ENCODE assay signal across 15 mouse cellular contexts in the genomic region with DNA sequence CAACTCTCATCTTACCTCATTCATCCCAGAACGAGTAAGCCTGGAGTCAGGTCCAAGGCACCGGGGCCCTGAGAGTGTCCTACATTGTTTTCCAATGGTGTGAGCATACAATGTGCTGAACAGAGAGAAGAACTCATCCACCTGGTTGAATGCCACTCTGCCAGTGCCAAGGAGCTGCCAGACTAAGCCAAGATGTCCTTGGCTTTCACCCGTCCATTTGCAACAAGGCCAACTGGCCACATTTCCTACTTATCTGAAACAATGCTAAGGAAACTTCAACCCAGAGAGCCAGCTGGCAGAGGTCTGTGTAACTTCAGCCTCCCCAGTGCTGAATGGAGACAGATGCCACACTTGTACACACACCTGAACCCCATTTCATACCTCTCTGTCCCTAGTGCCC.
DNase-seq lines count a peak whose midpoint lies in the region; ATAC-seq and TF ChIP-seq lines count a peak whose summit lies in the region.
"Had no signal": no experiment of that assay in that cellular context is flagged by ENCODE, and none has a peak within 500 bp of the region (broad histone marks: within the 10 kb centered on the region; RNA-seq: fewer than 3 reads in every experiment).

No protein-coding gene starts in this region.

- DNase-seq in hindbrain, postnatal 0 days (ENCODE audit: low spot score): peak; percentile 6
- DNase-seq in brain, adult 2 months (ENCODE audit: low read depth, low spot score): peak; percentile 36
- peak; percentile 53 for DNase-seq in cerebellum, adult 9-10 months
- DNase-seq in heart, postnatal 36 days: peak; percentile 26 to 41
- DNase-seq in thymus, postnatal 14 days: no peak
- DNase-seq: embryo, embryonic 11 days; kidney, postnatal 14 days; liver, postnatal 0 days; thymus, postnatal 4 days had no signal

- no peak overlapping the region for H3K9ac ChIP-seq in hindbrain, postnatal 0 days (replicated peaks; ENCODE audit: low read length)
- H3K9ac ChIP-seq in hindbrain, embryonic 12.5 days: no peak overlapping the region
- H3K9ac ChIP-seq in forebrain, embryonic 13.5 days: no peak overlapping the region
- H3K9ac ChIP-seq: intestine, embryonic 15.5 days; limb, embryonic 13.5 days; liver, postnatal 0 days had no signal

- TF ChIP-seq CTCF in hindbrain, postnatal 0 days (IDR thresholded peaks at IDR 0.05; ENCODE audit: low read depth): no peak

- no peak overlapping the region for H3K4me3 ChIP-seq in hindbrain, postnatal 0 days (ENCODE audit: low read length)
- H3K4me3 ChIP-seq in hindbrain, embryonic 12.5 days: no peak overlapping the region
- H3K4me3 ChIP-seq in forebrain, embryonic 13.5 days: no peak overlapping the region
- H3K4me3 ChIP-seq: erythroblast, embryonic 14.5 days; intestine, embryonic 15.5 days; limb, embryonic 13.5 days had no signal

- no peaks in the 10 kb centered on the region for H3K36me3 ChIP-seq in hindbrain, postnatal 0 days (ENCODE audit: insufficient read depth, low read length)
- H3K36me3 ChIP-seq in hindbrain, embryonic 12.5 days: no peaks in the 10 kb centered on the region
- no peaks in the 10 kb centered on the region for H3K36me3 ChIP-seq in forebrain, embryonic 13.5 days (ENCODE audit: poor library complexity, severe bottlenecking)
- H3K36me3 ChIP-seq: intestine, embryonic 15.5 days; limb, embryonic 13.5 days had no signal

- no peak overlapping the region for H3K4me2 ChIP-seq in hindbrain, postnatal 0 days (ENCODE audit: low read depth, low read length)
- H3K4me2 ChIP-seq in hindbrain, embryonic 12.5 days (replicated peaks): no peak overlapping the region
- no peak overlapping the region for H3K4me2 ChIP-seq in forebrain, embryonic 13.5 days
- H3K4me2 ChIP-seq: intestine, embryonic 15.5 days; limb, embryonic 13.5 days had no signal

- no peak overlapping the region for H3K27ac ChIP-seq in hindbrain, postnatal 0 days
- H3K27ac ChIP-seq in hindbrain, embryonic 12.5 days: no peak overlapping the region
- no peak overlapping the region for H3K27ac ChIP-seq in forebrain, embryonic 13.5 days
- H3K27ac ChIP-seq: intestine, embryonic 15.5 days; limb, embryonic 13.5 days had no signal

- H3K9me3 ChIP-seq in hindbrain, postnatal 0 days (ENCODE audit: low read length): no peaks in the 10 kb centered on the region
- no peaks in the 10 kb centered on the region for H3K9me3 ChIP-seq in hindbrain, embryonic 12.5 days (replicated peaks)
- H3K9me3 ChIP-seq in forebrain, embryonic 13.5 days (replicated peaks): no peaks in the 10 kb centered on the region
- H3K9me3 ChIP-seq: intestine, embryonic 15.5 days; limb, embryonic 13.5 days had no signal

- intact Hi-C loops in heart, postnatal 36 days (cut with DNase I): no loop called here

- no peaks in the 10 kb centered on the region for H3K4me1 ChIP-seq in hindbrain, postnatal 0 days (ENCODE audit: insufficient read depth, low read length)
- H3K4me1 ChIP-seq in hindbrain, embryonic 12.5 days: no peaks in the 10 kb centered on the region
- H3K4me1 ChIP-seq in forebrain, embryonic 13.5 days: no peaks in the 10 kb centered on the region
- H3K4me1 ChIP-seq: intestine, embryonic 15.5 days; limb, embryonic 13.5 days had no signal

- WGBS in hindbrain, postnatal 0 days: 77% methylated on average over 3 of the region's 3 CpGs
- WGBS in hindbrain, embryonic 12.5 days: 90% methylated on average over 3 of the region's 3 CpGs
- 85% methylated on average over 3 of the region's 3 CpGs for WGBS in forebrain, embryonic 13.5 days

- ATAC-seq in hindbrain, postnatal 0 days: no peak
- no peak for ATAC-seq in hindbrain, embryonic 12.5 days (ENCODE audit: low FRiP score)
- ATAC-seq in forebrain, embryonic 13.5 days: no peak
- ATAC-seq: intestine, embryonic 15.5 days; liver, postnatal 0 days; Patski had no signal

- no peaks in the 10 kb centered on the region for H3K27me3 ChIP-seq in hindbrain, postnatal 0 days (ENCODE audit: insufficient read depth, low read length)
- H3K27me3 ChIP-seq in hindbrain, embryonic 12.5 days: no peaks in the 10 kb centered on the region
- H3K27me3 ChIP-seq in forebrain, embryonic 13.5 days: no peaks in the 10 kb centered on the region
- H3K27me3 ChIP-seq: intestine, embryonic 15.5 days; limb, embryonic 13.5 days; Patski had no signal
